Mouse (Mus musculus) midbrain, embryonic 16.5 days (tissue): ENCODE results near the gene Cacnb4. TPM values are rescaled to one million over a fixed set of nuclear protein-coding genes. Genes with fewer than 3 reads are reported as not detected.
A peak's percentile ranks its signal among the peaks of the same experiment; 100 is the strongest.

Experiments used
- ATAC-seq: fragments of 200-750 bp; cut with Nextera tagmentation; 2 replicates; pipeline ENCODE4 v1.8.0; 2017; ENCODE audit warnings: moderate TSS enrichment
- H3K27ac ChIP-seq: fragments of 300-500 bp; sonication (generic); 2 replicates; pipeline ENCODE4 v1.5.1; 2014; ENCODE audit warnings: mild to moderate bottlenecking, low read length, mixed read lengths
- H3K27me3 ChIP-seq: fragments of 300-500 bp; sonication (generic); 2 replicates; pipeline ENCODE4 v1.6.1; 2014; ENCODE audit warnings: low read depth, low read length, mixed read lengths; ENCODE audit not compliant: control insufficient read depth, insufficient read depth
- H3K36me3 ChIP-seq: fragments of 300-500 bp; sonication (generic); 2 replicates; pipeline ENCODE4 v1.6.1; 2014; ENCODE audit warnings: mild to moderate bottlenecking, low read length, moderate library complexity, mixed read lengths; ENCODE audit not compliant: control insufficient read depth, insufficient read depth
- H3K4me1 ChIP-seq: fragments of 300-500 bp; sonication (generic); 2 replicates; pipeline ENCODE4 v1.6.1; 2014; ENCODE audit warnings: mild to moderate bottlenecking, low read length, mixed read lengths; ENCODE audit not compliant: control insufficient read depth, insufficient read depth
- H3K4me2 ChIP-seq: fragments of 300-500 bp; sonication (generic); 2 replicates; pipeline ENCODE4 v1.6.1; 2014; ENCODE audit warnings: mild to moderate bottlenecking, low read length, mixed read lengths
- H3K4me3 ChIP-seq: fragments of 300-500 bp; sonication (generic); 2 replicates; pipeline ENCODE4 v1.5.1; 2014; ENCODE audit warnings: low read depth, mild to moderate bottlenecking, low read length, moderate library complexity, mixed read lengths
- H3K9ac ChIP-seq: fragments of 300-500 bp; sonication (generic); 2 replicates; pipeline ENCODE4 v1.6.1; 2014; ENCODE audit warnings: low read depth, low read length, mixed read lengths
- H3K9me3 ChIP-seq: fragments of 300-500 bp; sonication (generic); replicated peaks from 2 replicates; pipeline ENCODE4 v1.6.1; 2014; ENCODE audit warnings: mild to moderate bottlenecking, low read length, mixed read lengths; ENCODE audit not compliant: control insufficient read depth, poor library complexity, severe bottlenecking
- WGBS: fragments of 180-500 bp; shearing (Covaris S2); extraction: QIAGEN DNeasy Blood & Tissue Kit; methylation state at CpG from one replicate; pipeline ENCODE4 v1.1.7; 2014; 5-methylcytosine and 5-hydroxymethylcytosine counted together
- polyA plus RNA-seq: library from polyadenylated mRNA; unstranded; fragments of >200 nt; fragmentation: Nextera tagmentation; extraction: Ambion mirVana; gene quantifications from 2 replicates; pipeline ENCODE4 v1.2.1, GENCODE M21; 2015

The Cacnb4 gene
- polyA plus RNA-seq, 1 experiment from 2014 or later = 15.6 TPM

- Histone ChIP-seq H3K4me2 (no peak overlapping the region), H3K36me3 (0 out of 2 replicates have a peak, but pooled peaks cover 6% of the 10 kb centered on the region)
These were observed 23.7 kb upstream of the Cacnb4 start for GRCm38 (mm10) chr2:52700352-52700751.

GRCm38 (mm10) chr2:52694604-52695003 lies 18.0 kb upstream of the Cacnb4 start:
- H3K36me3 ChIP-seq = peaks cover 3% of the 10 kb centered on the region; the same call in 1 of the 2 replicates
- no peak overlapping the region for H3K9ac ChIP-seq
- no peak overlapping the region for H3K27ac ChIP-seq
- no peaks in the 10 kb centered on the region for H3K4me1 ChIP-seq
- H3K27me3 ChIP-seq = no peaks in the 10 kb centered on the region
- 89% methylated on average over 6 of the region's 6 CpGs for WGBS
- H3K9me3 ChIP-seq = no peaks in the 10 kb centered on the region
- no peak overlapping the region for H3K4me2 ChIP-seq
- no peak overlapping the region for H3K4me3 ChIP-seq
- no peak for ATAC-seq

More at GRCm38 (mm10) chr2:52700352-52700751, 23.7 kb upstream of the Cacnb4 start:
- ATAC-seq = no peak
- Histone ChIP-seq H3K9ac (no peak overlapping the region), H3K27ac (no peak overlapping the region), H3K27me3 (no peaks in the 10 kb centered on the region), H3K4me3 (no peak overlapping the region), H3K9me3 (no peaks in the 10 kb centered on the region), H3K4me1 (no peaks in the 10 kb centered on the region)
- 59% methylated on average over 5 of the region's 5 CpGs for WGBS

GRCm38 (mm10) chr2:52691745-52692144 lies 15.1 kb upstream of the Cacnb4 start:
- Histone ChIP-seq H3K27me3 (no peaks in the 10 kb centered on the region), H3K9ac (no peak overlapping the region), H3K4me1 (no peaks in the 10 kb centered on the region), H3K9me3 (no peaks in the 10 kb centered on the region), H3K4me2 (no peak overlapping the region), H3K4me3 (no peak overlapping the region), H3K36me3 (peaks cover 3% of the 10 kb centered on the region; the same call in 1 of the 2 replicates), H3K27ac (no peak overlapping the region)
- WGBS = 70% methylated on average over 4 of the region's 4 CpGs
- no peak for ATAC-seq

- no peaks in the 10 kb centered on the region for H3K9me3 ChIP-seq
- H3K27me3 ChIP-seq = no peaks in the 10 kb centered on the region
- H3K4me1 ChIP-seq = no peaks in the 10 kb centered on the region
- no peak overlapping the region for H3K9ac ChIP-seq
- no peak overlapping the region for H3K27ac ChIP-seq
- no peak overlapping the region for H3K4me2 ChIP-seq
- no peaks in the 10 kb centered on the region for H3K36me3 ChIP-seq
- 81% methylated on average over 6 of the region's 6 CpGs for WGBS
- no peak overlapping the region for H3K4me3 ChIP-seq
- ATAC-seq = no peak
These were observed 10.0 kb upstream of the Cacnb4 start for GRCm38 (mm10) chr2:52686601-52687000.

- Histone ChIP-seq H3K27me3 (no peaks in the 10 kb centered on the region), H3K36me3 (no peaks in the 10 kb centered on the region), H3K9ac (no peak overlapping the region), H3K9me3 (no peaks in the 10 kb centered on the region), H3K4me3 (no peak overlapping the region), H3K27ac (no peak overlapping the region), H3K4me2 (no peak overlapping the region), H3K4me1 (peaks cover 5% of the 10 kb centered on the region)
- WGBS = 68% methylated on average over 4 of the region's 4 CpGs
- ATAC-seq = no peak
These were observed 958 bp upstream of the Cacnb4 start for GRCm38 (mm10) chr2:52677589-52677988.

- Histone ChIP-seq H3K4me3 (peak overlapping the region; percentile 69), H3K9ac (no peak overlapping the region), H3K27ac (no peak overlapping the region), H3K27me3 (no peaks in the 10 kb centered on the region), H3K36me3 (no peaks in the 10 kb centered on the region), H3K4me1 (peaks cover 5% of the 10 kb centered on the region), H3K4me2 (peak overlapping the region; percentile 90), H3K9me3 (no peaks in the 10 kb centered on the region)
- WGBS = 9% methylated on average over 6 of the region's 6 CpGs
- ATAC-seq = no peak; the same call in none of the 2 replicates
These were observed 277 bp upstream of the Cacnb4 start for GRCm38 (mm10) chr2:52676913-52677303.

- Histone ChIP-seq H3K4me2 (peak overlapping the region; percentile 90), H3K9me3 (no peaks in the 10 kb centered on the region), H3K27me3 (no peaks in the 10 kb centered on the region), H3K4me3 (peak overlapping the region; percentile 69), H3K27ac (peak overlapping the region; percentile 60), H3K4me1 (peaks cover 5% of the 10 kb centered on the region), H3K36me3 (no peaks in the 10 kb centered on the region), H3K9ac (peak overlapping the region; percentile 75)
- 1% methylated on average over 35 of the region's 42 CpGs for WGBS
- peak; percentile 68 for ATAC-seq
These were observed 1.2 kb downstream of the Cacnb4 start for GRCm38 (mm10) chr2:52675278-52675987.

GRCm38 (mm10) chr2:52674886-52675277 lies 1.7 kb downstream of the Cacnb4 start:
- no peaks in the 10 kb centered on the region for H3K36me3 ChIP-seq
- H3K27ac ChIP-seq = no peak overlapping the region
- peak overlapping the region; percentile 69 for H3K4me3 ChIP-seq
- no peaks in the 10 kb centered on the region for H3K27me3 ChIP-seq
- no peak for ATAC-seq
- H3K9ac ChIP-seq = 0 out of 2 replicates have a peak overlapping the region, but pooled peaks have one; percentile 12
- H3K4me1 ChIP-seq = peaks cover 5% of the 10 kb centered on the region
- no peaks in the 10 kb centered on the region for H3K9me3 ChIP-seq
- H3K4me2 ChIP-seq = peak overlapping the region; percentile 90
- 1% methylated on average over 19 of the region's 19 CpGs for WGBS

- H3K4me1 ChIP-seq = peaks cover 5% of the 10 kb centered on the region
- H3K9me3 ChIP-seq = no peaks in the 10 kb centered on the region
- H3K36me3 ChIP-seq = no peaks in the 10 kb centered on the region
- H3K4me3 ChIP-seq = no peak overlapping the region
- no peak overlapping the region for H3K4me2 ChIP-seq
- no peak overlapping the region for H3K9ac ChIP-seq
- no peaks in the 10 kb centered on the region for H3K27me3 ChIP-seq
- 56% methylated on average over 1 of the region's 1 CpGs for WGBS
- H3K27ac ChIP-seq = no peak overlapping the region
- ATAC-seq = no peak
These were observed 3.5 kb downstream of the Cacnb4 start for GRCm38 (mm10) chr2:52673172-52673571.
